Mouse (Mus musculus) liver, postnatal 0 days (tissue): ENCODE measurements around the gene Neu1.

Source experiments
- CTCF ChIP-seq: sonication (generic); IDR thresholded peaks from 2 replicates; pipeline ENCODE4 v1.5.1; 2016; ENCODE audit warnings: antibody characterized with exemption, low read depth
- EP300 ChIP-seq: IDR thresholded peaks from 2 replicates; pipeline ENCODE4 v1.6.1; 2016; ENCODE audit warnings: antibody characterized with exemption, low read depth, mild to moderate bottlenecking

DNA sequence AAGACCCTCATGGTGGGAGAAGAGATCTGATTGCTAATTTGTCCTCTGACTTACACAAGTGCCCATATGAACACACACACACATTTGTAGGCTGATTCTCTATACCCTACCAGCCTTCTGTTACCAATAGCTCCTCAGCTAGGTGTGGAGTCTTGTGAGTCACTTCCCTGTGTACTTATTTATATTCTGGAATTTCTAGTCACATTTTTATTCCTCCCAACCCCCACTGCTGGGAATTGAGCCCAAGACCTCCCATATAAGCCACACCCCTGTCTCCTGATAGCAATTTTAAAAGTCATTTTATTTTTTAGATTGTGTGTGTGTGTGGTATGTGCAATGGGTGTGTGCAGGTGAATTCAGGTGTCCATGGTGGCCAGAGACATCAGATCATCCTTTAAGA, 13.3 kb downstream of the Neu1 start:
- TF ChIP-seq EP300 (no peak), CTCF (no peak)
